Mouse (Mus musculus) kidney, adult 9 months (tissue): ENCODE data around the gene Ly6g6d.

Experiments used
- DNase-seq: peaks from one replicate; pipeline ENCODE4 v3.0.0; 2022

Gene Ly6g6d

GRCm38 (mm10) chr17:35023756-35024155 is 54.1 kb downstream of the Ly6g6d start:
- no peak for DNase-seq

- DNase-seq, result no peak
Measured at GRCm38 (mm10) chr17:35023221-35023620, 54.6 kb downstream of the Ly6g6d start.

DNA sequence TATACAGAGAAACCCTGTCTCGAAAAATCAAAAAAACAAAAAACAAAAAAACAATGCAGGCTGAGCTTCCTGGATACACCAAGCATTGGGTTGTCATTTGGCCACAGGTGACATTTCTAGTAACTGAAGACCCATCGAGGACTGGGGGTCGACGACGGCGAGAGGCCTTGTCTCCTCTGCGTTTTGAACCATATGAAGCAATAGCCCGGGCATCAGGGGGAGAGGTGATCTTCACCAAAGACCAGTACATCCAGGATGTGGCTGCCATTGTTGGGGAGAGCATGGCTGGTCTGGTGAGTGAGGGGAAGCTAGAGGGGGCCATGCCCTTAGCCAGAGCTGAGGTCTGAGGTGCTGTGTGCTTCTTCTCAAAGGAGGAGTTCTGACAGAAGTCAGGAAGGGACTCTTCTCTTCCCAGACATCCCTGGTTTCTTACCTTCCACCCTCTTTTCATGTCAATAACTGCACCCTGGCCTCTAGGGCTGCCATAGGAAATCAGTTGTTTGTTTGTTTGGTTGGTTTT is 55.3 kb downstream of the Ly6g6d start:
- no peak for DNase-seq

DNA sequence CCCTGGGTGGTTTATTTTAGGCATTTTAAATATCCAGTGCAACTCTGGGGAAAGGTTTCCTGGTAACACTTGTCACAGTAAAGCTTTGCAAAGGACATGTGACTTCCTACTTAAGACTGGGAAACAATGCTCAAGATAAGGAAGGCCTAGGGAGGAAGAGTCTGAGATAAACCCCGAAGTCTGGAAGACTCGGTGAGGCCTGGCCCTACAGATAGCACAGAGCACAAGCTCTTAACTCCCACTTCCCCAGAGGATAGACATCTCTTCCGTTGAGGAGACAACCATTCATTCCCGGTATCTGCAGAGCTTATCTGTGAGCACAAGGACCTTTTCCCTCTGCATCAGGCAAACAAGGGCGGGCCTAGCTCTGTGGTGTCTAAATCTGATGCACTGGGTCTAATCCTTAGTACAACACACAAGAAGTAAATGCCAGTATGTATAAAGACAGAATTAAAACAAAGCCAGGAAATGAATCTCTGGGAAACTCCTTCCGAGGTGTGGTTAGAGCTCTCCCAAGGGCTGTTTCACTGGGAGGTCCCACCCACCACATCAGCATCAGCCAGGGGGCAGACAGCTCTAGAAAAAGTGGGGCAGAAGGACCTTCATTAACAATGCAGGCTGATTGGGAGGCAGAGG is 55.9 kb downstream of the Ly6g6d start:
- DNase-seq, result no peak
